Mouse (Mus musculus) neural tube, embryonic 11.5 days (tissue): ENCODE measurements around the gene Brpf1. TPM values are rescaled to one million over a fixed set of nuclear protein-coding genes. Genes with fewer than 3 reads are reported as not detected.
A peak's percentile ranks its signal among the peaks of the same experiment; 100 is the strongest.

Experiments used
- ATAC-seq: fragments of 200-750 bp; cut with Nextera tagmentation; 2 replicates; pipeline ENCODE4 v1.8.0; 2017; ENCODE audit warnings: moderate number of reproducible peaks, mild to moderate bottlenecking, moderate TSS enrichment, moderate library complexity; ENCODE audit not compliant: insufficient read depth, low FRiP score, low TSS enrichment
- DNase-seq: peaks from one replicate; pipeline ENCODE4 v3.0.0-alpha.2; 2015; ENCODE audit warnings: low spot score
- H3K27ac ChIP-seq: fragments of 300-500 bp; sonication (generic); 2 replicates; pipeline ENCODE4 v1.5.1; 2014; ENCODE audit warnings: low read depth, mild to moderate bottlenecking, low read length
- H3K27me3 ChIP-seq: fragments of 300-500 bp; sonication (generic); 2 replicates; pipeline ENCODE4 v1.6.1; 2014; ENCODE audit warnings: mild to moderate bottlenecking, low read length, mixed read lengths; ENCODE audit not compliant: control insufficient read depth, insufficient read depth
- H3K36me3 ChIP-seq: fragments of 300-500 bp; sonication (generic); 2 replicates; pipeline ENCODE4 v1.6.1; 2014; ENCODE audit warnings: mild to moderate bottlenecking, low read length, moderate library complexity, mixed read lengths; ENCODE audit not compliant: control insufficient read depth, insufficient read depth
- H3K4me1 ChIP-seq: fragments of 300-500 bp; sonication (generic); 2 replicates; pipeline ENCODE4 v1.6.1; 2014; ENCODE audit warnings: low read length, mixed read lengths; ENCODE audit not compliant: control insufficient read depth, insufficient read depth
- H3K4me2 ChIP-seq: fragments of 300-500 bp; sonication (generic); 2 replicates; pipeline ENCODE4 v1.6.1; 2014; ENCODE audit warnings: low read depth, mild to moderate bottlenecking, moderate library complexity
- H3K4me3 ChIP-seq: fragments of 300-500 bp; sonication (generic); 2 replicates; pipeline ENCODE4 v1.5.1; 2014; ENCODE audit warnings: low read depth, low read length
- H3K9ac ChIP-seq: fragments of 300-500 bp; sonication (generic); 2 replicates; pipeline ENCODE4 v1.6.1; 2014; ENCODE audit warnings: mild to moderate bottlenecking, low read length
- H3K9me3 ChIP-seq: fragments of 300-500 bp; sonication (generic); 2 replicates; pipeline ENCODE4 v1.6.1; 2016; ENCODE audit warnings: low read length; ENCODE audit not compliant: control insufficient read depth
- WGBS: fragments of 180-500 bp; shearing (Covaris S2); extraction: QIAGEN DNeasy Blood & Tissue Kit; methylation state at CpG from one replicate; pipeline ENCODE4 v1.1.7; 2014; 5-methylcytosine and 5-hydroxymethylcytosine counted together
- polyA plus RNA-seq: library from polyadenylated mRNA; unstranded; fragments of >200 nt; fragmentation: Nextera tagmentation; extraction: Ambion mirVana; gene quantifications from 2 replicates; pipeline ENCODE4 v1.2.1, GENCODE M21; 2014

Brpf1 gene
- polyA plus RNA-seq, 1 experiment from 2014 or later = 28.4 TPM

- Histone ChIP-seq H3K9ac (no peak overlapping the region), H3K36me3 (no peaks in the 10 kb centered on the region), H3K4me2 (no peak overlapping the region), H3K27ac (no peak overlapping the region), H3K9me3 (no peaks in the 10 kb centered on the region), H3K4me3 (no peak overlapping the region), H3K27me3 (no peaks in the 10 kb centered on the region), H3K4me1 (no peaks in the 10 kb centered on the region)
- WGBS = 77% methylated on average over 2 of the region's 2 CpGs
- no peak for DNase-seq
- no peak for ATAC-seq
Observed at GRCm38 (mm10) chr6:113296046-113296445, 10.9 kb upstream of the Brpf1 start.

GRCm38 (mm10) chr6:113296639-113297038 lies 10.3 kb upstream of the Brpf1 start:
- Histone ChIP-seq H3K27me3 (no peaks in the 10 kb centered on the region), H3K4me2 (no peak overlapping the region), H3K9me3 (no peaks in the 10 kb centered on the region), H3K9ac (no peak overlapping the region), H3K27ac (no peak overlapping the region), H3K36me3 (no peaks in the 10 kb centered on the region), H3K4me3 (no peak overlapping the region), H3K4me1 (no peaks in the 10 kb centered on the region)
- ATAC-seq = no peak
- 63% methylated on average over 4 of the region's 4 CpGs for WGBS
- DNase-seq = no peak

- ATAC-seq = no peak
- H3K27me3 ChIP-seq = no peaks in the 10 kb centered on the region
- no peak for DNase-seq
- no peak overlapping the region for H3K9ac ChIP-seq
- no peaks in the 10 kb centered on the region for H3K36me3 ChIP-seq
- H3K4me2 ChIP-seq = no peak overlapping the region
- 84% methylated on average over 5 of the region's 5 CpGs for WGBS
- H3K27ac ChIP-seq = no peak overlapping the region
- H3K4me3 ChIP-seq = no peak overlapping the region
- H3K4me1 ChIP-seq = no peaks in the 10 kb centered on the region; the same call in 1 of the 2 replicates
- H3K9me3 ChIP-seq = no peaks in the 10 kb centered on the region
Observed at GRCm38 (mm10) chr6:113301350-113301749, 5.6 kb upstream of the Brpf1 start.

- ATAC-seq = no peak
- Histone ChIP-seq H3K4me2 (no peak overlapping the region), H3K4me1 (no peaks in the 10 kb centered on the region; the same call in 1 of the 2 replicates), H3K9ac (no peak overlapping the region), H3K4me3 (no peak overlapping the region), H3K36me3 (no peaks in the 10 kb centered on the region), H3K9me3 (no peaks in the 10 kb centered on the region), H3K27me3 (no peaks in the 10 kb centered on the region), H3K27ac (no peak overlapping the region)
- DNase-seq = no peak
- WGBS = 34% methylated on average over 3 of the region's 3 CpGs
Observed at GRCm38 (mm10) chr6:113302258-113302657, 4.7 kb upstream of the Brpf1 start.

GRCm38 (mm10) chr6:113306322-113306985 lies 483 bp upstream of the Brpf1 start:
- peak overlapping the region; percentile 89 for H3K9ac ChIP-seq
- H3K4me1 ChIP-seq = peaks cover 9% of the 10 kb centered on the region
- H3K4me2 ChIP-seq = peak overlapping the region; percentile 99
- peak overlapping the region; percentile 97 for H3K27ac ChIP-seq
- WGBS = 0% methylated on average over 49 of the region's 50 CpGs
- H3K27me3 ChIP-seq = no peaks in the 10 kb centered on the region
- no peaks in the 10 kb centered on the region for H3K36me3 ChIP-seq
- H3K4me3 ChIP-seq = peak overlapping the region; percentile 91
- H3K9me3 ChIP-seq = no peaks in the 10 kb centered on the region
- peak; percentile 99 for DNase-seq
- peak; percentile 97 for ATAC-seq

- Histone ChIP-seq H3K9ac (peak overlapping the region; percentile 89), H3K4me2 (peak overlapping the region; percentile 99), H3K27me3 (no peaks in the 10 kb centered on the region), H3K4me3 (peak overlapping the region; percentile 91), H3K9me3 (no peaks in the 10 kb centered on the region), H3K27ac (peak overlapping the region; percentile 97), H3K36me3 (no peaks in the 10 kb centered on the region), H3K4me1 (peaks cover 9% of the 10 kb centered on the region)
- ATAC-seq = no peak
- WGBS = under 1% methylated on average over 34 of the region's 34 CpGs
- peak; percentile 56 for DNase-seq
Observed at GRCm38 (mm10) chr6:113307481-113308121, 664 bp downstream of the Brpf1 start.

GRCm38 (mm10) chr6:113308141-113308540 lies 1.2 kb downstream of the Brpf1 start:
- H3K9me3 ChIP-seq = no peaks in the 10 kb centered on the region
- H3K27ac ChIP-seq = no peak overlapping the region
- peak overlapping the region; percentile 89 for H3K9ac ChIP-seq
- ATAC-seq = no peak
- H3K4me1 ChIP-seq = peaks cover 9% of the 10 kb centered on the region
- H3K27me3 ChIP-seq = no peaks in the 10 kb centered on the region
- no peak for DNase-seq
- WGBS = 45% methylated on average over 5 of the region's 5 CpGs
- no peaks in the 10 kb centered on the region for H3K36me3 ChIP-seq
- peak overlapping the region; percentile 91 for H3K4me3 ChIP-seq
- H3K4me2 ChIP-seq = peak overlapping the region; percentile 99

- Histone ChIP-seq H3K9me3 (no peaks in the 10 kb centered on the region), H3K27me3 (no peaks in the 10 kb centered on the region), H3K27ac (no peak overlapping the region), H3K4me2 (no peak overlapping the region), H3K36me3 (peaks cover 40% of the 10 kb centered on the region), H3K4me3 (no peak overlapping the region), H3K4me1 (no peaks in the 10 kb centered on the region), H3K9ac (no peak overlapping the region; the same call in 1 of the 2 replicates)
- no peak for ATAC-seq
- no peak for DNase-seq
- WGBS = 91% methylated on average over 3 of the region's 3 CpGs
Observed at GRCm38 (mm10) chr6:113315972-113316371, 9.0 kb downstream of the Brpf1 start.
